Mouse (Mus musculus) limb, embryonic 12.5 days (tissue): ENCODE measurements around the gene Gnaz. TPM values are rescaled to one million over a fixed set of nuclear protein-coding genes. Genes with fewer than 3 reads are reported as not detected.
A peak's percentile ranks its signal among the peaks of the same experiment; 100 is the strongest.

Experiments
- ATAC-seq: fragments of 200-750 bp; cut with Nextera tagmentation; 2 replicates; pipeline ENCODE4 v1.8.0; 2017; ENCODE audit warnings: low read depth, moderate TSS enrichment; ENCODE audit not compliant: insufficient number of reproducible peaks, insufficient read depth, low FRiP score, low TSS enrichment
- H3K27ac ChIP-seq: fragments of 300-500 bp; sonication (generic); 2 replicates; pipeline ENCODE4 v1.5.1; 2016; ENCODE audit warnings: mild to moderate bottlenecking, moderate library complexity
- H3K27me3 ChIP-seq: fragments of 300-500 bp; sonication (generic); 2 replicates; pipeline ENCODE4 v1.6.1; 2016; ENCODE audit warnings: mild to moderate bottlenecking, moderate library complexity
- H3K36me3 ChIP-seq: fragments of 300-500 bp; sonication (generic); 2 replicates; pipeline ENCODE4 v1.6.1; 2016; ENCODE audit warnings: mild to moderate bottlenecking, moderate library complexity
- H3K4me1 ChIP-seq: fragments of 300-500 bp; sonication (generic); replicated peaks from 2 replicates; pipeline ENCODE4 v1.6.1; 2016
- H3K4me2 ChIP-seq: fragments of 300-500 bp; sonication (generic); 2 replicates; pipeline ENCODE4 v1.6.1; 2016; ENCODE audit warnings: mild to moderate bottlenecking, moderate library complexity
- H3K4me3 ChIP-seq: fragments of 300-500 bp; sonication (generic); replicated peaks from 2 replicates; pipeline ENCODE4 v1.5.1; 2016; ENCODE audit warnings: mild to moderate bottlenecking
- H3K9ac ChIP-seq: fragments of 300-500 bp; sonication (generic); replicated peaks from 2 replicates; pipeline ENCODE4 v1.6.1; 2016; ENCODE audit warnings: mild to moderate bottlenecking, moderate library complexity
- H3K9me3 ChIP-seq: fragments of 300-500 bp; sonication (generic); 2 replicates; pipeline ENCODE4 v1.6.1; 2016; ENCODE audit warnings: mild to moderate bottlenecking, moderate library complexity
- WGBS: fragments of 180-500 bp; shearing (Covaris S2); methylation state at CpG from one replicate; pipeline ENCODE4 v1.1.7; 2016; 5-methylcytosine and 5-hydroxymethylcytosine counted together
- polyA plus RNA-seq: library from polyadenylated mRNA; unstranded; fragments of >200 nt; fragmentation: Nextera tagmentation; extraction: Ambion mirVana; gene quantifications from 2 replicates; pipeline ENCODE4 v1.2.1, GENCODE M21; 2016

Gnaz gene
- polyA plus RNA-seq, 1 experiment from 2014 or later = 3.9 TPM

DNA sequence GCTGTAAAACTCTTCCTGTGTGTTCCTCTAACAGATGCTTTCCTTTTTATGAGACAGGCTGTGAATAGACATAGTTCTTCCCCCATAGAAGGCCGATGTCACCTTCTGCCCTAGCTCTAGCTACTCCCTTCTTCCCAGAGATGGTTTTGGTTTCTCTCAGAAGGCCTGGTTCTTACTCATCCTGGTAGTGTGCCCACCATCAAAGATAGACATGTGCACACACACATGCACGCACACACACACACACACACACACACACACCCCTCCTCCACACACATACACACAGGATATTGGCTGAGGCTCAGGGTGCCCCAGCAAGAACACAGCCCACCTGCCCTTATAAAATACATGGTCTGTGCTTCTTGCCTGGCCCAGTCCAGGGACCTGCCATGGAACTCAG lies 2.3 kb downstream of the Gnaz start:
- peaks cover 19% of the 10 kb centered on the region for H3K4me1 ChIP-seq
- H3K9me3 ChIP-seq = no peaks in the 10 kb centered on the region
- H3K36me3 ChIP-seq = no peaks in the 10 kb centered on the region
- WGBS = 95% methylated on average over 2 of the region's 2 CpGs
- H3K9ac ChIP-seq = no peak overlapping the region
- ATAC-seq = no peak
- H3K4me3 ChIP-seq = no peak overlapping the region
- no peak overlapping the region for H3K4me2 ChIP-seq
- H3K27me3 ChIP-seq = peaks cover 38% of the 10 kb centered on the region
- no peak overlapping the region for H3K27ac ChIP-seq

DNA sequence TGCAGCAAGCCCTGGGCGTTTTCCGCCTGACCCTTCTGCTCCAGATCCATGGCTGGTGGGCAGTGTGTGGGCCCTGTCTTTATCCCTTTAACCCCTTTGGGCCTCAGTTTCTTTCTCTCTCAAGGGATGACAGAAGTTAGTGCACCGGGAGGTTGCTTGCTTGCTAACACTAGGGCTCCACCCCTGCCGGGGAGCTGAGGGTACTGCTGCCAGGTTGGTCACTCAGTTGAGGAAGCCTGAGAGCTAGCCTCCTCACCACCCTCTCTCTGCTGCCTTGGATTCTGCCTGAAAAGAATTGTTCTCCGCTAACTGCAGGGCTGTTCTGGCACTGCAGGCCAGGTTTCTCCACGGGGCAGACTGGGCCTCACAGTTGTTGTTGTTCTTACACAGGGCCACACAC lies 6.0 kb downstream of the Gnaz start:
- H3K9ac ChIP-seq = no peak overlapping the region
- peaks cover 9% of the 10 kb centered on the region for H3K4me1 ChIP-seq
- H3K27me3 ChIP-seq = peaks cover 23% of the 10 kb centered on the region
- no peaks in the 10 kb centered on the region for H3K9me3 ChIP-seq
- H3K36me3 ChIP-seq = no peaks in the 10 kb centered on the region
- H3K27ac ChIP-seq = no peak overlapping the region
- ATAC-seq = no peak
- WGBS = 81% methylated on average over 6 of the region's 6 CpGs
- no peak overlapping the region for H3K4me3 ChIP-seq
- H3K4me2 ChIP-seq = no peak overlapping the region

- no peak for ATAC-seq
- WGBS = 87% methylated on average over 7 of the region's 7 CpGs
- H3K27ac ChIP-seq = no peak overlapping the region
- H3K27me3 ChIP-seq = peaks cover 21% of the 10 kb centered on the region
- H3K9me3 ChIP-seq = no peaks in the 10 kb centered on the region
- H3K4me3 ChIP-seq = no peak overlapping the region
- no peak overlapping the region for H3K9ac ChIP-seq
- no peak overlapping the region for H3K4me2 ChIP-seq
- no peaks in the 10 kb centered on the region for H3K36me3 ChIP-seq
- 0 out of 2 replicates have a peak, but pooled peaks cover 4% of the 10 kb centered on the region for H3K4me1 ChIP-seq
Measured at GRCm38 (mm10) chr10:74975626-74976025, 8.6 kb downstream of the Gnaz start.

DNA sequence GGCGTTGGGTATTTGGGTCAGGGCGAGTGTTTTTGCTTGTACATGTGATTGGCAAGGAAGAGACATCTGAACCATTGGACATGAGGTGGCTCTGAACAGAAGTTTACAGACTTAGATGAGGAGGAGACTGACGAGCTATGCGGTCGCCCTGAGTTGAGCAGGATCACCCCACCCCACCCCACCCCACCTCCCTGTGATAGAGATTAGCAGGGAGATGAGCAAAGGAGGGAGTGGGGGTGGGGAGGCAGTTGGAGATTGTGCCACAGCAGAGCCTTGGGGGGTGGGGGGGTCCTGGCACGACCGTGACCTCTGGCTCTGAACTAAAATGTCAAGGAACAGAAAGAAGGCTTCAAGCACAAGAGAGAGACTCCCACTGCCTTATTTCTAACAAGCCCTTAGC lies 9.5 kb downstream of the Gnaz start:
- no peak overlapping the region for H3K27ac ChIP-seq
- no peak overlapping the region for H3K4me3 ChIP-seq
- H3K4me1 ChIP-seq = 0 out of 2 replicates have a peak, but pooled peaks cover 4% of the 10 kb centered on the region
- no peaks in the 10 kb centered on the region for H3K9me3 ChIP-seq
- no peak for ATAC-seq
- H3K36me3 ChIP-seq = no peaks in the 10 kb centered on the region
- H3K4me2 ChIP-seq = no peak overlapping the region
- H3K9ac ChIP-seq = no peak overlapping the region
- H3K27me3 ChIP-seq = peaks cover 22% of the 10 kb centered on the region
- WGBS = 75% methylated on average over 7 of the region's 7 CpGs

DNA sequence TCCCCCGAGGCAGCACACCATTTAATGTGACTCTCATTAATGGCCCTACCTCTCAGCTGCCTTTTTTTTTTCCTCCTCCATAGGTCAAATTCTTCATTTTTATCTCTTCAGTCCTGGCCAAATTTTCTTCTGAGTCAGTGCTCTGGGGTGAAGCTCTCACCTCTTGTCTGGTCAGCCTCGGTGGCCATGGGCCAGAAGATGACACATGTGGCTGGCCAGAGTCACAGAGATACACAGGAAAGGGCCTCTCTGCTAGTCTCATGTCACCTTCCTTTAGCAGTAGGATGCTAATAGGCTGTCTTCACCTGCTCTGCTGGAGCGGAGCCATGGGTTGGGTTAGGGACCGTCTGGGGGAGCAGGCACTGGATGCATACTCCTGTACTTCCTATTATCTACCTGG lies 11.1 kb downstream of the Gnaz start:
- Histone ChIP-seq H3K9ac (no peak overlapping the region), H3K27me3 (peaks cover 22% of the 10 kb centered on the region), H3K4me1 (0 out of 2 replicates have a peak, but pooled peaks cover under 1% of the 10 kb centered on the region), H3K27ac (no peak overlapping the region), H3K36me3 (no peaks in the 10 kb centered on the region), H3K4me3 (no peak overlapping the region), H3K9me3 (no peaks in the 10 kb centered on the region), H3K4me2 (no peak overlapping the region)
- no peak for ATAC-seq
- 57% methylated on average over 4 of the region's 4 CpGs for WGBS

- no peak overlapping the region for H3K9ac ChIP-seq
- no peak overlapping the region for H3K27ac ChIP-seq
- no peak for ATAC-seq
Measured at GRCm38 (mm10) chr10:74981159-74981558, 14.2 kb downstream of the Gnaz start.

GRCm38 (mm10) chr10:74983176-74983575 lies 16.2 kb downstream of the Gnaz start:
- no peaks in the 10 kb centered on the region for H3K9me3 ChIP-seq
- H3K4me2 ChIP-seq = no peak overlapping the region
- H3K27me3 ChIP-seq = peaks cover 12% of the 10 kb centered on the region
- H3K27ac ChIP-seq = no peak overlapping the region
- H3K4me1 ChIP-seq = no peaks in the 10 kb centered on the region
- no peak for ATAC-seq
- no peaks in the 10 kb centered on the region for H3K36me3 ChIP-seq
- 69% methylated on average over 8 of the region's 8 CpGs for whole genome bisulfite sequencing
- H3K9ac ChIP-seq = no peak overlapping the region
- no peak overlapping the region for H3K4me3 ChIP-seq

More at GRCm38 (mm10) chr10:74981159-74981558, 14.2 kb downstream of the Gnaz start:
- Histone ChIP-seq H3K36me3 (no peaks in the 10 kb centered on the region), H3K4me3 (no peak overlapping the region), H3K9me3 (no peaks in the 10 kb centered on the region), H3K4me1 (no peaks in the 10 kb centered on the region), H3K4me2 (no peak overlapping the region), H3K27me3 (peaks cover 22% of the 10 kb centered on the region)
- WGBS = 85% methylated on average over 12 of the region's 12 CpGs

GRCm38 (mm10) chr10:74987698-74988470 lies 20.9 kb downstream of the Gnaz start:
- Histone ChIP-seq H3K4me3 (no peak overlapping the region), H3K9ac (no peak overlapping the region), H3K4me1 (peaks cover 9% of the 10 kb centered on the region), H3K27ac (no peak overlapping the region), H3K4me2 (no peak overlapping the region), H3K9me3 (no peaks in the 10 kb centered on the region), H3K27me3 (peaks cover 3% of the 10 kb centered on the region; the same call in 1 of the 2 replicates), H3K36me3 (no peaks in the 10 kb centered on the region)
- WGBS = 71% methylated on average over 13 of the region's 14 CpGs
- ATAC-seq = no peak

DNA sequence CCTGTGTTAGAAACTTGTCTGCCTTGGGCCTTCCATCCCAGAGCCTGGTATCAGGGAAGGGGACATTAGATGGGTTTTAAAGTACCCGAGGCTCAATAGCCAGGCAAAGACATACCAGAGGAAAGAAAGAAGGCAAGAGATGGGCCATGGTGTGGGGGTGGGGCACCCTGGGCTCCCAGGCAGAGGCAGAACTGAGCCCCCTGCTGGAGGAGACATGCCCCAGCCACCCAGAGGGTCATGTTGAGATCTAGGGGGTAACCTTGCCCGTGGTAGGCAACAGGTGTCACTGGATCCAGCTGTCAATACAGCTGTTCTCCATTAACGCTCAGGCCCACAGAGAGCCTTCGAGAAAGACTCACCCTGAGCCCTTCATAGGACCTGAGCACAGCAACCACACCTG lies 22.8 kb downstream of the Gnaz start:
- Histone ChIP-seq H3K36me3 (no peaks in the 10 kb centered on the region), H3K9ac (no peak overlapping the region), H3K4me1 (peaks cover 14% of the 10 kb centered on the region), H3K27ac (no peak overlapping the region), H3K27me3 (peaks cover 6% of the 10 kb centered on the region; the same call in 1 of the 2 replicates), H3K9me3 (no peaks in the 10 kb centered on the region), H3K4me2 (no peak overlapping the region), H3K4me3 (no peak overlapping the region)
- WGBS = 57% methylated on average over 4 of the region's 4 CpGs
- no peak for ATAC-seq

GRCm38 (mm10) chr10:74990584-74991322 lies 23.8 kb downstream of the Gnaz start:
- Histone ChIP-seq H3K4me1 (peaks cover 23% of the 10 kb centered on the region), H3K27me3 (peaks cover 11% of the 10 kb centered on the region), H3K36me3 (no peaks in the 10 kb centered on the region), H3K4me3 (no peak overlapping the region), H3K9ac (no peak overlapping the region; the same call in 1 of the 2 replicates), H3K4me2 (peak overlapping the region; percentile 19; the same call in 1 of the 2 replicates), H3K27ac (no peak overlapping the region), H3K9me3 (no peaks in the 10 kb centered on the region)
- WGBS = 49% methylated on average over 26 of the region's 26 CpGs
- no peak for ATAC-seq

- H3K4me1 ChIP-seq = peaks cover 38% of the 10 kb centered on the region
- peak overlapping the region; percentile 30 for H3K4me3 ChIP-seq
- peak overlapping the region; percentile 64 for H3K4me2 ChIP-seq
- no peak for ATAC-seq
- H3K27ac ChIP-seq = 0 out of 2 replicates have a peak overlapping the region, but pooled peaks have one; percentile 17
- H3K9ac ChIP-seq = no peak overlapping the region
- 17% methylated on average over 5 of the region's 5 CpGs for WGBS
- peaks cover 12% of the 10 kb centered on the region for H3K27me3 ChIP-seq
- no peaks in the 10 kb centered on the region for H3K36me3 ChIP-seq
- no peaks in the 10 kb centered on the region for H3K9me3 ChIP-seq
Measured at GRCm38 (mm10) chr10:74994863-74995262, 27.9 kb downstream of the Gnaz start.
